Mouse (Mus musculus) midbrain, embryonic 14.5 days (tissue): ENCODE measurements around the gene Pcyox1. TPM values are rescaled to one million over a fixed set of nuclear protein-coding genes. Genes with fewer than 3 reads are reported as not detected.

Experiments
- ATAC-seq: fragments of 200-750 bp; cut with Nextera tagmentation; 2 replicates; pipeline ENCODE4 v1.8.0; 2017; ENCODE audit warnings: moderate number of reproducible peaks, moderate library complexity; ENCODE audit not compliant: low FRiP score, low TSS enrichment
- DNase-seq: peaks from one replicate; pipeline ENCODE4 v3.0.0-alpha.2; 2015
- H3K27ac ChIP-seq: fragments of 300-500 bp; sonication (generic); replicated peaks from 2 replicates; pipeline ENCODE4 v1.5.1; 2014; ENCODE audit warnings: mild to moderate bottlenecking, low read depth, low read length, moderate library complexity
- H3K27me3 ChIP-seq: fragments of 300-500 bp; sonication (generic); 2 replicates; pipeline ENCODE4 v1.6.1; 2014; ENCODE audit warnings: low read length, control low read depth, mixed read lengths; ENCODE audit not compliant: control insufficient read depth, insufficient read depth
- H3K36me3 ChIP-seq: fragments of 300-500 bp; sonication (generic); 2 replicates; pipeline ENCODE4 v1.6.1; 2014; ENCODE audit warnings: low read length, control low read depth; ENCODE audit not compliant: control insufficient read depth, insufficient read depth
- H3K4me1 ChIP-seq: fragments of 300-500 bp; sonication (generic); 2 replicates; pipeline ENCODE4 v1.6.1; 2014; ENCODE audit warnings: mild to moderate bottlenecking, antibody characterized with exemption, low read length, control low read depth; ENCODE audit not compliant: control insufficient read depth, insufficient read depth
- H3K4me2 ChIP-seq: fragments of 300-500 bp; sonication (generic); 2 replicates; pipeline ENCODE4 v1.6.1; 2014; ENCODE audit warnings: mild to moderate bottlenecking, low read length, moderate library complexity
- H3K4me3 ChIP-seq: fragments of 300-500 bp; sonication (generic); replicated peaks from 2 replicates; pipeline ENCODE4 v1.5.1; 2014; ENCODE audit warnings: low read depth, low read length
- H3K9ac ChIP-seq: fragments of 300-500 bp; sonication (generic); replicated peaks from 2 replicates; pipeline ENCODE4 v1.6.1; 2014; ENCODE audit warnings: mild to moderate bottlenecking, low read length, moderate library complexity
- H3K9me3 ChIP-seq: fragments of 300-500 bp; sonication (generic); 2 replicates; pipeline ENCODE4 v1.6.1; 2016; ENCODE audit warnings: low read length, control low read depth, mixed read lengths; ENCODE audit not compliant: control insufficient read depth
- WGBS: fragments of 180-500 bp; shearing (Covaris S2); extraction: QIAGEN DNeasy Blood & Tissue Kit; methylation state at CpG from one replicate; pipeline ENCODE4 v1.1.7; 2014; 5-methylcytosine and 5-hydroxymethylcytosine counted together
- polyA plus RNA-seq: library from polyadenylated mRNA; unstranded; fragments of >200 nt; fragmentation: Nextera tagmentation; extraction: Ambion mirVana; gene quantifications from 2 replicates; pipeline ENCODE4 v1.2.1, GENCODE M21; 2014

Gene Pcyox1
- polyA plus RNA-seq, 1 experiment from 2014 or later = 109 TPM

DNA sequence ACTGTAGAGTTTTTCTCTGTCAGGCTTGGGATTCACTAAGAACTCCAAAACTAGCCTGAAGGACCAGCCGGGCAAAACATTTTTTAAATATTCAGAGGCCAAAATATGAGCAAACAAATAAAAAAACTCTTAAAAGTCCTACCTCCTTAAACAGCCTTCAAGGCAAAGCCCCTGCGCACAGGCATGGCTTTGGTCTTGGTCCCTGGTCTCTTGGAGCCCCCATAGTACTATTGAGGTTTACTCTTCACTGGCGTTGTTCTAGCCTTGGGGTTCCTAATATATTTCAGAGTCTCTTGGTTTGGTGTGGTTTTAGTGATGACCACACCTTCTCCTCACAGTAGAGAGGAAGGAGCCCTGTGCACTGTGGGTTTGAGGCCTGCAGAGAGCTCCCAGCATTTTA, 34.6 kb upstream of the Pcyox1 start:
- ATAC-seq = no peak
- Histone ChIP-seq H3K4me1 (no peaks in the 10 kb centered on the region), H3K9ac (no peak overlapping the region), H3K36me3 (peaks cover 92% of the 10 kb centered on the region), H3K4me3 (no peak overlapping the region), H3K27me3 (no peaks in the 10 kb centered on the region), H3K4me2 (no peak overlapping the region), H3K27ac (no peak overlapping the region), H3K9me3 (no peaks in the 10 kb centered on the region)
- no peak for DNase-seq
- WGBS = 92% methylated on average over 3 of the region's 3 CpGs

DNA sequence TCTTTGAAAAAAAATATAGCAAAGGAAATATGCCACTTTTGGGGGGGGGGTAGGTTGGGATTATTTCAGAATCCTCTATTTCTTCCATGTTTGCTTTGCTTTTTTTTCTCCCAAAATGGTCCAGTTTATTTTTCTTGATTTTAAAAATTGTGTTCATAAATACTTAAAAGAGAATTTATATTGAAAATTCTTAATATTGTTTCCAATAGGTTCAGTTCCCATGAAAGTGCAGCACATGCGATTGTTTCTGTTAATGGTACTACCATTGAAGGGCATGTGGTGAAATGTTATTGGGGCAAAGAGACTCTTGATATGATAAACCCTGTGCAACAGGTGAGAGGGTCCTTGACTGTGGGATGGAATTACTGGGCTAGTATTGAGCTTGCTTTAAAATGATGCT, 29.4 kb upstream of the Pcyox1 start, which contains the start of gene Gm44790:
Gene Gm44790 (plus strand): TSS at position 301 of the 400 bp plus-strand sequence.
- 93% methylated on average over 1 of the region's 1 CpGs for WGBS
- DNase-seq = no peak
- Histone ChIP-seq H3K4me2 (no peak within 1 kb of the TSS), H3K27ac (no peak within 1 kb of the TSS), H3K4me1 (no peaks in the 10 kb centered on the region), H3K9me3 (no peaks in the 10 kb centered on the region), H3K36me3 (peaks cover 87% of the 10 kb centered on the region), H3K9ac (no peak within 1 kb of the TSS), H3K27me3 (no peaks in the 10 kb centered on the region), H3K4me3 (no peak within 1 kb of the TSS)
- no peak for ATAC-seq

DNA sequence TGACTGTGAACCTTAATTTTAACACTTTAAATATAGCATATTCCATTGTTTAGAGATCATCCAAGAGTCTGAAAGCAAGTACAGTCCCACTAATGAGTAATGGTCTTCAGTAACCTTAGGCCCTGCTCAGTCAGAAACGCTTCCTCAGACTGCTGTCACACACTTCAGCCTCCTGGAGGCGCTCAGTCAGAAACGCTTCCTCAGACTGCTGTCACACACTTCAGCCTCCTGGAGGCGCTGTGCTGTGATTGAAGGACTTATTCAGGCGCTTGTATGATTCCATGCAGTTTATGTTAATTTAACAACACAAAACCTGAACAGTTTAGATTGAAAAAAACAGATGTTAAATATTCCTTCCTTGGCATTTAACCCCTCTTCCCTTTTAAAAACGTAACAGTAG, 23.5 kb upstream of the Pcyox1 start:
- H3K4me3 ChIP-seq = no peak overlapping the region
- ATAC-seq (no peak), DNase-seq (peak; percentile 41)
- no peak overlapping the region for H3K27ac ChIP-seq
- no peaks in the 10 kb centered on the region for H3K4me1 ChIP-seq
- WGBS = 73% methylated on average over 6 of the region's 6 CpGs
- no peak overlapping the region for H3K9ac ChIP-seq
- H3K4me2 ChIP-seq = no peak overlapping the region
- no peaks in the 10 kb centered on the region for H3K9me3 ChIP-seq
- peaks cover 86% of the 10 kb centered on the region for H3K36me3 ChIP-seq
- no peaks in the 10 kb centered on the region for H3K27me3 ChIP-seq

DNA sequence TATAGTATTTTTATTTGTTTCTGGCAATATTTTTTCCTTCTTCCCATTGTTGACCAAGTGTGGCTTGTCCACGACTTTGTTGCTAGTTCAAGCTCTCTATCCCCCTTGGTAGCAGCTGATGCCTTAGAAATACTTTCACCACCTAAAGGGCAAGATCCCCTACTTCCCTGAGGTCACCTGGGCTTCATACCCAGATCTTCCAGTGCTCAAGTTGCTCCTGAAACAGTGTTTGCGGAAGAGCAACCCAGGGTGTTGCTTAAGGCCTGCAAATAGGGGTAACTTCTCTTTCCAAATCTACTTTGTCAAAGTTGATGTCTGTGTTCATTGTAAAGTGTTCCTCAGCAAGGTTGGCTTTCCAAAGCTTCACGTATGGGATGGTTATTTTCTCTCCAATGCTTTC, 22.3 kb upstream of the Pcyox1 start:
- whole genome bisulfite sequencing = 91% methylated on average over 3 of the region's 3 CpGs

DNA sequence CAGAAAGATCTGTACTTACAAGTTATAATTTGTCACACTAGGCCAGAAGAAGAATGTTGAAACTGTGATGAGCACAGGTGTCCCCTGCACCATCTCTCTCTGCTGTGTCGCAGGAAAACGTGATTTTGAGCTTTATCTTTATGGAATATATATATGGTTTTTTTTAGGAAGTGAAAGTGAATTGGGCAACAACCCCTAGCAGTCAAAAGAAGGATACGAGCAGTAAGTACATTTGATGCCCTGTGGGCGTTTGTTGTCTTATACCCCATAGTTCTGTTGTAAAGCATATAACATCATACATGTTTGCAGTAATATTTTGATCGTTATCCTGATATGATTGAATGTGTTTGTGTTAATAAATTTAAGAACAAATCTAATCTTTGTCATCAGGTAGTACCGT, 21.8 kb upstream of the Pcyox1 start:
- WGBS = 94% methylated on average over 6 of the region's 6 CpGs
- H3K27ac ChIP-seq = no peak overlapping the region
- ATAC-seq (no peak), DNase-seq (no peak)
- peaks cover 87% of the 10 kb centered on the region for H3K36me3 ChIP-seq
- no peaks in the 10 kb centered on the region for H3K4me1 ChIP-seq
- no peak overlapping the region for H3K9ac ChIP-seq
- H3K9me3 ChIP-seq = no peaks in the 10 kb centered on the region
- H3K4me3 ChIP-seq = no peak overlapping the region
- no peaks in the 10 kb centered on the region for H3K27me3 ChIP-seq
- H3K4me2 ChIP-seq = no peak overlapping the region

More for the DNA sequence above, 22.3 kb upstream of the Pcyox1 start:
- H3K9me3 ChIP-seq = no peaks in the 10 kb centered on the region
- H3K4me3 ChIP-seq = no peak overlapping the region
- no peak overlapping the region for H3K27ac ChIP-seq
- DNase-seq (no peak), ATAC-seq (no peak)
- no peak overlapping the region for H3K4me2 ChIP-seq
- H3K27me3 ChIP-seq = no peaks in the 10 kb centered on the region
- H3K36me3 ChIP-seq = peaks cover 85% of the 10 kb centered on the region
- H3K9ac ChIP-seq = no peak overlapping the region
- no peaks in the 10 kb centered on the region for H3K4me1 ChIP-seq

DNA sequence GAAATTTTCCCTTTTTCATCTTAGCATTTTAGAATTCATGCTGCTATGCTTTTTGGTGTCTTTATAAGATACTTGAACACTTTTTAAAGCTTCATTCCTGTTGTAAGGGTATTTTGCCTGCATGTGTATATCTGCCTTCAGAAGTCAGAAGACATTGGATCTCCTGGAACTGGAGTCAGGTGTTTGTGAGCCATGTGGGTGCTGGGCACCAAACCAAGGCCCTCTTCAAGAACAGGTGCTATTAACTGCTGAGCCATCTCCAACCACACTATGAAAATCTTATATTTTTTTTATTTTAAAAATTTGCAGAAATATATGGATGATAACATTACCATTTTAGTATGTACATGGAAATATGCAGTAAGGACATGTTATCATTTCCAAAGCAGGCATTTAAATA, 9.4 kb upstream of the Pcyox1 start:
- Histone ChIP-seq H3K27me3 (no peaks in the 10 kb centered on the region), H3K4me1 (peaks cover 15% of the 10 kb centered on the region), H3K9ac (no peak overlapping the region), H3K4me3 (peak overlapping the region; percentile 85), H3K4me2 (peak overlapping the region; percentile 89), H3K36me3 (peaks cover 11% of the 10 kb centered on the region), H3K9me3 (no peaks in the 10 kb centered on the region), H3K27ac (no peak overlapping the region)
- no peak for ATAC-seq
- DNase-seq = no peak

DNA sequence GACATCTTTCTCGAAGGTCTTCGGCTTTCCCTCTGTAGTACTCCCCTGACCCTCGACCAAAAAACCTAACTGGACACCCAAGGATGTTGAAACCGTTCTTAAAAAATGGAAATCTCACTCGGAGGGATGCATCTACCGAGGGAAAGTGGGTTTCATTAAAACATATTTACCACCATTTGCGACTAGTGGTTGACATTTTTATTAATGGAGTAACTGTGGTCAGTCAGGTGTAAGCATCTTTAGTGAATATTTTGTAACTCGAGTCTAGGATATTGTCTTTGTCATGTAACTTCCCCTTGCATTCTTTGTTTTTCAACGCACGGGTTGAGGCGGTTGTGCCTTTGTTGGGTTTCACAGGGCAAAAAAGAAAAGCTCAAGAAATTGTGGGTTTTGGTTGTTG, 8.0 kb upstream of the Pcyox1 start:
- ATAC-seq (no peak), DNase-seq (peak; percentile 51)
- Histone ChIP-seq H3K4me1 (peaks cover 15% of the 10 kb centered on the region), H3K36me3 (peaks cover 11% of the 10 kb centered on the region), H3K9me3 (no peaks in the 10 kb centered on the region), H3K27me3 (no peaks in the 10 kb centered on the region), H3K4me3 (peak overlapping the region; percentile 85), H3K9ac (peak overlapping the region; percentile 100), H3K4me2 (peak overlapping the region; percentile 89), H3K27ac (peak overlapping the region; percentile 100)
- WGBS = under 1% methylated on average over 11 of the region's 11 CpGs

DNA sequence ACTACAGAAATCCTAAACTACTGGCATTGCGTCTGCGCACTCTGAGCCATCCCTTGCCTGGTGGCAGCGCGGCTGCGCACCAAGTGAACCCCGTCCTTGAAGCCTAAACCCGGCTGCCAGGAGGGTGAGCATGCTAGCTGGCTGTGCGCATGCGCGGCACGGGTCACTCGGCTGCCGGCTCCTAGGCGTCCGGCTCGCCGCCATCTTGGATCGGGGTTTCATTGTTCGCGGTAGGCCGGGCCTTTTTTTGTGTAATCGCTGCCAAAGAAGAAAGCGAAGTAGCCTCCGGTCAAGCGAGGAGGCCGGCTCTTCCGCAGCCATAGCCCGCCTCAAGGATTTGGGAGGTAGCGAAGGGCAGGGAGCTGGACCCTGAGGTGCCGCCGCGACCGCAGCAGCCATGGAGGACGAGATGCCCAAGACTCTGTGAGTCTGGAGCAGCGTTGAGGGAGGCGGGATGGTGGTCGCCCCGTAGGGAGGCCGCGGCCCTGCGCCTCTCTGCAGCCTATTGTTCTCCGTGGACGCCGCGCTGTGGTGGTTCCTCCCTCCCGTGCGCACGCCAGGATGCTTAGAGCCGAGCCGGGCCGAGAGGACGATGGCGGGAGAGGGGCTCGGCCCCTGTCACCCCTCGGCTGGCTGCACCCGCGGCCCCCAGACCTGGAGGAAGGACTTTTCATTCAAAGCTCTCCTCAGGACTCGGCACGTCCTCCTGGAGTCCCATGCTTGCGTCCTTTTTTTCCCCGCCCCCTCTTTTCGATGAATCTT, 7.3 kb upstream of the Pcyox1 start, which contains the start of gene Tia1:
Gene Tia1 (plus strand): TSS at position 120 of the 762 bp plus-strand sequence.
- peak within 1 kb of the TSS; percentile 85 for H3K4me3 ChIP-seq
- ATAC-seq = peak; percentile 97

DNA sequence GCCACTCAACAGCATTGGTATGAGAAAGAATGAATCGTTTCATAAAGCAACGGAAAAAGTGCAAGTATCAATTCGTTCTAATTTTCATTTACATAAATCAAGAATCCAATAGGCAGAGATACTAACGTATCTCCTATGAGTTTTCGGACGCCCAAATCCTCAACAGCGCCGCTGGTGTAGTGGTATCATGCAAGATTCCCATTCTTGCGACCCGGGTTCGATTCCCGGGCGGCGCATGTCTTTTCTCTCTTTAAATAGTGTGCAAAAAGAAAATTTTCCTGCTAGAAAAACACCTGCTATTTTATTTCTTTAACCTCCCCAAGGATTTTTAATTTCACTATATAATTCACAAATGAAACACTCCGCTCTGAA, 6.8 kb upstream of the Pcyox1 start:
- under 1% methylated on average over 15 of the region's 15 CpGs for WGBS
- Histone ChIP-seq H3K9me3 (no peaks in the 10 kb centered on the region), H3K4me1 (peaks cover 15% of the 10 kb centered on the region), H3K9ac (peak overlapping the region; percentile 100; the same call in 1 of the 2 replicates), H3K4me2 (peak overlapping the region; percentile 55), H3K36me3 (peaks cover 8% of the 10 kb centered on the region; the same call in 1 of the 2 replicates), H3K27me3 (no peaks in the 10 kb centered on the region), H3K27ac (peak overlapping the region; percentile 100), H3K4me3 (peak overlapping the region; percentile 85)
- ATAC-seq (peak; percentile 76), DNase-seq (peak; percentile 93)

More for the DNA sequence above, 7.3 kb upstream of the Pcyox1 start, which contains the start of gene Tia1:
- Histone ChIP-seq H3K9ac (peak within 1 kb of the TSS; percentile 100), H3K9me3 (no peaks in the 10 kb centered on the region), H3K4me1 (peaks cover 15% of the 10 kb centered on the region), H3K4me2 (peak within 1 kb of the TSS; percentile 89), H3K27me3 (no peaks in the 10 kb centered on the region), H3K27ac (peak within 1 kb of the TSS; percentile 100), H3K36me3 (peaks cover 8% of the 10 kb centered on the region; the same call in 1 of the 2 replicates)
- under 1% methylated on average over 62 of the region's 62 CpGs for WGBS
- peak; percentile 100 for DNase-seq
